ENCODE assay signal across 10 mouse cellular contexts in the genomic region with DNA sequence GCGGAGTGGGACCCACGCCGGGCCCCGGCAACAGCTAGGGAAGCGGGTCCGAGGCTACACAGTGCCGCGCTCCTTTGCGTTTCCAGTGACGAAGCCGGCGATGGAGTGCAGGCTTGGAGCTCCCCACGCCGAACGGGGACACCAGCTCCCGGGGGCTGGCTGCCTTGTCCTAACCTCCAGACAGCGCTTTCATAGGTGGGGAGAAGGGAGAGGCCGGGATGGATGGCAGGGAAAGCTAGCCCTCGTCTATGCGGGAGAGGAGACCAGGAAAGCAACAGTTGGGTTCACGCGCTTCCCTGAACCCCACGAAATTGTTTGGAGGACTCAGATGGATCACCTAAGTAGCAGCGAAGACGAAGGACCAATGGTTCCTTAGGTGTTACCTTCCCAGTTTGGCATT. TPM values are rescaled to one million over a fixed set of nuclear protein-coding genes. Genes with fewer than 3 reads are reported as not detected.
A peak's percentile ranks its signal among the peaks of the same experiment; 100 is the strongest.
DNase-seq lines count a peak whose midpoint lies in the region; ATAC-seq and TF ChIP-seq lines count a peak whose summit lies in the region.
"Had no signal": no experiment of that assay in that cellular context is flagged by ENCODE, and none has a peak within 500 bp of the region (broad histone marks: within the 10 kb centered on the region; RNA-seq: fewer than 3 reads in every experiment).

No protein-coding gene starts in this region.

- TF ChIP-seq POLR2A in embryonic fibroblast, embryonic 13.5 days (IDR thresholded peaks at IDR 0.05; ENCODE audit: low read depth, low read length) = no peak

- no peaks in the 10 kb centered on the region for H3K36me3 ChIP-seq in forebrain, embryonic 11.5 days (ENCODE audit: control insufficient read depth, insufficient read depth, low read length)
- no peaks in the 10 kb centered on the region for H3K36me3 ChIP-seq in forebrain, postnatal 0 days (ENCODE audit: insufficient read depth)
- no peaks in the 10 kb centered on the region for H3K36me3 ChIP-seq in kidney, embryonic 16.5 days (ENCODE audit: insufficient read depth, low read length)
- H3K36me3 ChIP-seq in neural tube, embryonic 11.5 days (ENCODE audit: control insufficient read depth, insufficient read depth, low read length) = no peaks in the 10 kb centered on the region

- no peak for ATAC-seq in forebrain, embryonic 11.5 days (replicated peaks; ENCODE audit: low FRiP score)
- no peak for ATAC-seq in forebrain, postnatal 0 days
- no peak for ATAC-seq in kidney, embryonic 16.5 days (ENCODE audit: low FRiP score, low TSS enrichment)
- ATAC-seq in neural tube, embryonic 11.5 days (ENCODE audit: insufficient read depth, low FRiP score, low TSS enrichment) = no peak

- H3K9me3 ChIP-seq in forebrain, embryonic 11.5 days (ENCODE audit: control insufficient read depth, low read length) = no peaks in the 10 kb centered on the region
- H3K9me3 ChIP-seq in forebrain, postnatal 0 days (ENCODE audit: low read length) = no peaks in the 10 kb centered on the region
- no peaks in the 10 kb centered on the region for H3K9me3 ChIP-seq in kidney, embryonic 16.5 days (ENCODE audit: low read length)
- H3K9me3 ChIP-seq in neural tube, embryonic 11.5 days (ENCODE audit: control insufficient read depth, low read length) = no peaks in the 10 kb centered on the region

- peaks cover 11% of the 10 kb centered on the region; the same call in 1 of the 2 replicates for H3K4me1 ChIP-seq in forebrain, embryonic 11.5 days (replicated peaks; ENCODE audit: control insufficient read depth, insufficient read depth, low read length)
- H3K4me1 ChIP-seq in forebrain, postnatal 0 days (ENCODE audit: insufficient read depth) = no peaks in the 10 kb centered on the region
- H3K4me1 ChIP-seq in kidney, embryonic 16.5 days (ENCODE audit: insufficient read depth, low read length) = peaks cover 14% of the 10 kb centered on the region; the same call in 1 of the 2 replicates
- H3K4me1 ChIP-seq in embryonic fibroblast, embryonic 13.5 days (ENCODE audit: control insufficient read depth, insufficient read depth, low read length) = no peaks in the 10 kb centered on the region
- peaks cover 10% of the 10 kb centered on the region; the same call in 1 of the 2 replicates for H3K4me1 ChIP-seq in neural tube, embryonic 11.5 days (ENCODE audit: control insufficient read depth, insufficient read depth, low read length)

- H3K4me2 ChIP-seq in forebrain, embryonic 11.5 days (ENCODE audit: low read depth, low read length, severe bottlenecking) = 0 out of 2 replicates have a peak overlapping the region, but pooled peaks have one; percentile 15
- no peak overlapping the region for H3K4me2 ChIP-seq in forebrain, postnatal 0 days (ENCODE audit: low read depth)
- H3K4me2 ChIP-seq in kidney, embryonic 16.5 days (replicated peaks; ENCODE audit: low read depth, low read length) = peak overlapping the region; percentile 69
- H3K4me2 ChIP-seq in neural tube, embryonic 11.5 days (ENCODE audit: low read depth) = peak overlapping the region; percentile 22

- DNase-seq in forebrain, embryonic 11.5 days (ENCODE audit: low spot score) = no peak
- no peak for DNase-seq in forebrain, postnatal 0 days
- DNase-seq in kidney, postnatal 25 days = no peak
- DNase-seq in neural tube, embryonic 11.5 days (ENCODE audit: low spot score) = peak; percentile 42
- no peak for DNase-seq in testis, postnatal 14 days (ENCODE audit: low spot score)
- no peak for DNase-seq in frontal cortex, postnatal 10 days (ENCODE audit: low spot score in 2 of 2)
- DNase-seq: cerebellum, adult 18-20 months had no signal

- no peak overlapping the region for H3K9ac ChIP-seq in forebrain, embryonic 11.5 days (ENCODE audit: low read length)
- H3K9ac ChIP-seq in forebrain, postnatal 0 days = no peak overlapping the region
- peak overlapping the region; percentile 72 for H3K9ac ChIP-seq in kidney, embryonic 16.5 days (replicated peaks; ENCODE audit: low read length)
- H3K9ac ChIP-seq in neural tube, embryonic 11.5 days (ENCODE audit: low read length) = no peak overlapping the region

- no peak overlapping the region for H3K27ac ChIP-seq in forebrain, embryonic 11.5 days (ENCODE audit: low read depth, low read length)
- no peak overlapping the region for H3K27ac ChIP-seq in forebrain, postnatal 0 days (ENCODE audit: low read depth, low read length)
- H3K27ac ChIP-seq in kidney, embryonic 16.5 days (ENCODE audit: low read length) = peak overlapping the region; percentile 76
- peak overlapping the region; percentile 44; the same call in 1 of the 2 replicates for H3K27ac ChIP-seq in embryonic fibroblast, embryonic 13.5 days (ENCODE audit: insufficient read depth, low read length)
- H3K27ac ChIP-seq in neural tube, embryonic 11.5 days (ENCODE audit: low read depth, low read length) = no peak overlapping the region

- under 1% methylated on average over 25 of the region's 25 CpGs for WGBS in forebrain, embryonic 11.5 days
- 3% methylated on average over 25 of the region's 25 CpGs for WGBS in forebrain, postnatal 0 days
- 3% methylated on average over 25 of the region's 25 CpGs for WGBS in kidney, embryonic 16.5 days
- under 1% methylated on average over 25 of the region's 25 CpGs for WGBS in neural tube, embryonic 11.5 days

- TF ChIP-seq CTCF in forebrain, postnatal 0 days (IDR thresholded peaks at IDR 0.05; ENCODE audit: low read depth) = no peak
- TF ChIP-seq CTCF in embryonic fibroblast, embryonic 13.5 days (IDR thresholded peaks at IDR 0.05; ENCODE audit: borderline replicate concordance, insufficient read depth, low read length) = no peak

- H3K4me3 ChIP-seq in forebrain, embryonic 11.5 days (ENCODE audit: low read depth, low read length) = no peak overlapping the region
- H3K4me3 ChIP-seq in forebrain, postnatal 0 days (ENCODE audit: low read depth, low read length) = no peak overlapping the region
- peak overlapping the region; percentile 70 for H3K4me3 ChIP-seq in kidney, embryonic 16.5 days (ENCODE audit: low read length)
- H3K4me3 ChIP-seq in embryonic fibroblast, embryonic 13.5 days (ENCODE audit: insufficient read depth, low read length) = peak overlapping the region; percentile 30
- H3K4me3 ChIP-seq in neural tube, embryonic 11.5 days (ENCODE audit: low read depth, low read length) = peak overlapping the region; percentile 15; the same call in 1 of the 2 replicates

- H3K27me3 ChIP-seq in forebrain, embryonic 11.5 days (ENCODE audit: control insufficient read depth, insufficient read depth, low read length) = peaks cover 65% of the 10 kb centered on the region
- peaks cover 69% of the 10 kb centered on the region for H3K27me3 ChIP-seq in forebrain, postnatal 0 days (ENCODE audit: insufficient read depth, low read length)
- peaks cover 13% of the 10 kb centered on the region for H3K27me3 ChIP-seq in kidney, embryonic 16.5 days (ENCODE audit: insufficient read depth, low read length)
- H3K27me3 ChIP-seq in neural tube, embryonic 11.5 days (ENCODE audit: control insufficient read depth, insufficient read depth, low read length) = peaks cover 69% of the 10 kb centered on the region
- H3K27me3 ChIP-seq: Patski had no signal

RNA-seq across cellular contexts. Expression of gene Foxc2, which starts 0.8 kb away (rescaled TPM):
- 6.1 and 6.3 TPM in 2 replicates for polyA plus RNA-seq in forebrain, embryonic 11.5 days (2014; fragmentation: Nextera tagmentation; extraction: Ambion mirVana)
- total RNA-seq in forebrain, postnatal 0 days (2014; rRNA removed) = 3.1 and 6.5 TPM in 2 replicates
- 2.6 and 2.7 TPM in 2 replicates for polyA plus RNA-seq in forebrain, postnatal 0 days (2015; fragmentation: Nextera tagmentation; extraction: Ambion mirVana)
- 24.9 and 27.3 TPM in 2 replicates for polyA plus RNA-seq in kidney, embryonic 16.5 days (2015; fragmentation: Nextera tagmentation; extraction: Ambion mirVana)
- polyA plus RNA-seq in embryonic fibroblast, embryonic 13.5 days (2011; ENCODE audit: insufficient read length, low read depth, missing spikeins) = 14.6 and 18.1 TPM in 2 replicates
- polyA plus RNA-seq in neural tube, embryonic 11.5 days (2014; fragmentation: Nextera tagmentation; extraction: Ambion mirVana) = 15.4 and 15.5 TPM in 2 replicates

RNA-seq across cellular contexts. Expression of gene Mthfsd, which starts 6.9 kb away (rescaled TPM):
- 52.8 and 58.7 TPM in 2 replicates for polyA plus RNA-seq in forebrain, embryonic 11.5 days (2014; fragmentation: Nextera tagmentation; extraction: Ambion mirVana)
- total RNA-seq in forebrain, postnatal 0 days (2014; rRNA removed) = 38.7 and 76.5 TPM in 2 replicates
- polyA plus RNA-seq in forebrain, postnatal 0 days (2015; fragmentation: Nextera tagmentation; extraction: Ambion mirVana) = 30.3 and 33.3 TPM in 2 replicates
- polyA plus RNA-seq in kidney, embryonic 16.5 days (2015; fragmentation: Nextera tagmentation; extraction: Ambion mirVana) = 75.7 and 81.1 TPM in 2 replicates
- polyA plus RNA-seq in embryonic fibroblast, embryonic 13.5 days (2011; ENCODE audit: insufficient read length, low read depth, missing spikeins) = 58.3 and 63.3 TPM in 2 replicates
- 56.9 and 63.7 TPM in 2 replicates for polyA plus RNA-seq in neural tube, embryonic 11.5 days (2014; fragmentation: Nextera tagmentation; extraction: Ambion mirVana)

RNA-seq across cellular contexts. Expression of gene Foxl1, which starts 12.6 kb away (rescaled TPM):
- polyA plus RNA-seq in forebrain, embryonic 11.5 days (2014; fragmentation: Nextera tagmentation; extraction: Ambion mirVana) = 0.39 and 0.81 TPM in 2 replicates
- total RNA-seq in forebrain, postnatal 0 days (2014; rRNA removed) = 0.19 TPM in 1 of 2 replicates, not detected in the other
- 0.06 TPM in 1 of 2 replicates, not detected in the other for polyA plus RNA-seq in forebrain, postnatal 0 days (2015; fragmentation: Nextera tagmentation; extraction: Ambion mirVana)
- 6.5 and 6.7 TPM in 2 replicates for polyA plus RNA-seq in kidney, embryonic 16.5 days (2015; fragmentation: Nextera tagmentation; extraction: Ambion mirVana)
- 1.1 and 2.0 TPM in 2 replicates for polyA plus RNA-seq in embryonic fibroblast, embryonic 13.5 days (2011; ENCODE audit: insufficient read length, low read depth, missing spikeins)
- 1.1 and 1.3 TPM in 2 replicates for polyA plus RNA-seq in neural tube, embryonic 11.5 days (2014; fragmentation: Nextera tagmentation; extraction: Ambion mirVana)

RNA-seq across cellular contexts. Expression of gene Foxf1, which starts 30.9 kb away (rescaled TPM):
- 0.17 and 0.91 TPM in 2 replicates for polyA plus RNA-seq in forebrain, embryonic 11.5 days (2014; fragmentation: Nextera tagmentation; extraction: Ambion mirVana)
- total RNA-seq in forebrain, postnatal 0 days (2014; rRNA removed) = 1.3 and 2.3 TPM in 2 replicates
- polyA plus RNA-seq in forebrain, postnatal 0 days (2015; fragmentation: Nextera tagmentation; extraction: Ambion mirVana) = 1.4 and 1.6 TPM in 2 replicates
- polyA plus RNA-seq in kidney, embryonic 16.5 days (2015; fragmentation: Nextera tagmentation; extraction: Ambion mirVana) = 1.5 and 4.6 TPM in 2 replicates
- 6.9 TPM in 2 replicates for polyA plus RNA-seq in embryonic fibroblast, embryonic 13.5 days (2011; ENCODE audit: insufficient read length, low read depth, missing spikeins)
- 2.6 and 6.1 TPM in 2 replicates for polyA plus RNA-seq in neural tube, embryonic 11.5 days (2014; fragmentation: Nextera tagmentation; extraction: Ambion mirVana)

Comparison
In these comparisons a context has a peak if more than half of its experiments do, and no peak if none do; other contexts are left out.
1. H3K27ac ChIP-seq: peak in kidney, embryonic 16.5 days (single experiment) and embryonic fibroblast, embryonic 13.5 days (single experiment); none in forebrain, embryonic 11.5 days (single experiment), forebrain, postnatal 0 days (single experiment) and neural tube, embryonic 11.5 days (single experiment).
2. H3K4me3 ChIP-seq: peak in kidney, embryonic 16.5 days (single experiment), embryonic fibroblast, embryonic 13.5 days (single experiment) and neural tube, embryonic 11.5 days (single experiment); none in forebrain, embryonic 11.5 days (single experiment) and forebrain, postnatal 0 days (single experiment).